Mouse (Mus musculus): ENCODE data around the gene Zfp385a. TPM values are rescaled to one million over a fixed set of nuclear protein-coding genes. Genes with fewer than 3 reads are reported as not detected.

Gene Zfp385a
- 7.7 and 9.0 TPM in 2 replicates for polyA plus RNA-seq (2015; fragmentation: Nextera tagmentation; extraction: Ambion mirVana)

DNA sequence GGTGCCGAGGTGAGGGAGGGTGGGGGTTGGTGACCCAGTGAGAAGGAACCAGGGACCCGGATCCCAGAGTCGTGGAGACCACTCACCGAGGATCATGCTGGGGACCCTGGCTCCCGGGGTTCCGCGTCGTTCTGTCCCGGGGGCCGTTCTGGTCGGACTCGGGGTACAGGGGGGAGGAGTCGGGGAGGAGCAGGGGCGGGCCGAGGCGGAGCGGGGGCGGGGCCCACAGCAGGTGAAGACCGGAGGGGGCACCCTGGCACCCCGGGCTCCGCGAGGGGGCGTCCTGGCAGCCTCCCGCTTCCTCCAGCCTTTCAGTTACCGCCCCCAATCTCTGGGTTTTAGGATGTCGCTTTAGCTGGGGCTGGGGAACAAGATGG lies at the start of gene Zfp385a:
Gene Zfp385a (minus strand): TSS at position 133 of the 377 bp plus-strand sequence.
- ATAC-seq (ENCODE audit: borderline replicate concordance, extremely low read depth, low FRiP score, low TSS enrichment) = peak; percentile 52; the same call in 1 of the 2 replicates
- H3K27ac ChIP-seq = no peak within 1 kb of the TSS
- peaks cover 12% of the 10 kb centered on the region for H3K36me3 ChIP-seq
- peaks cover 59% of the 10 kb centered on the region for H3K27me3 ChIP-seq
- no peaks in the 10 kb centered on the region for H3K9me3 ChIP-seq
- peak within 1 kb of the TSS; percentile 50 for H3K4me3 ChIP-seq
- peak within 1 kb of the TSS; percentile 87 for H3K4me2 ChIP-seq
- peak within 1 kb of the TSS; percentile 37; the same call in 1 of the 2 replicates for H3K9ac ChIP-seq
- H3K4me1 ChIP-seq = peaks cover 13% of the 10 kb centered on the region
- WGBS = under 1% methylated on average over 26 of the region's 26 CpGs

DNA sequence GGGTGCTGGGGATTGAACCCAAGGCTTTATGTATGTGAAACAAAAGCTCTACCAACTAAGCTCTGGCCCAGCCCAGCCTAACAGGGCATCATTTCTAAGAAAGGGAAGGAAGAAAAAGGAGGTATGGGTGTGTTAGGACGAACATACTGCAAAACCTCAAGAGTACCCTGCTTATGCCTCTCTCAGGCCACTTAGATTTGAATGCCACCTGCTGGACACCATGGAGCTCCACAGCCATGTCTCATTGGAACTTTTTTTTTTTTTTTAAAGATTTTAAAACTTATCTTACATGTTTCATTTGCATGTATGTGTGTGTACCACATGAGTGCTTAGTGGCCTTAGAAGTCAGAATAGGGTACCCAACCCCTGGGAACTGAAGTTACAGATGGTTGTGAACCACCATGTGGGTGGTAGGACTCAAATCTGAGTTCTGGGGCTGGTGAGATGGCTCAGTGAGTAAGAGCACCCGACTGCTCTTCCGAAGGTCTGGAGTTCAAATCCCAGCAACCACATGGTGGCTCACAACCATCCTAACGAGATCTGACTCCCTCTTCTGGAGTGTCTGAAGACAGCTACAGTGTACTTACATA lies 48.8 kb upstream of the Zfp385a start:
- Histone ChIP-seq H3K4me1 (0 out of 2 replicates have a peak, but pooled peaks cover 3% of the 10 kb centered on the region), H3K27me3 (no peaks in the 10 kb centered on the region), H3K4me3 (no peak overlapping the region), H3K36me3 (no peaks in the 10 kb centered on the region), H3K9me3 (no peaks in the 10 kb centered on the region), H3K9ac (no peak overlapping the region), H3K4me2 (no peak overlapping the region), H3K27ac (no peak overlapping the region)
- 47% methylated on average over 4 of the region's 4 CpGs for WGBS
- no peak for ATAC-seq (ENCODE audit: borderline replicate concordance, extremely low read depth, low FRiP score, low TSS enrichment)

DNA sequence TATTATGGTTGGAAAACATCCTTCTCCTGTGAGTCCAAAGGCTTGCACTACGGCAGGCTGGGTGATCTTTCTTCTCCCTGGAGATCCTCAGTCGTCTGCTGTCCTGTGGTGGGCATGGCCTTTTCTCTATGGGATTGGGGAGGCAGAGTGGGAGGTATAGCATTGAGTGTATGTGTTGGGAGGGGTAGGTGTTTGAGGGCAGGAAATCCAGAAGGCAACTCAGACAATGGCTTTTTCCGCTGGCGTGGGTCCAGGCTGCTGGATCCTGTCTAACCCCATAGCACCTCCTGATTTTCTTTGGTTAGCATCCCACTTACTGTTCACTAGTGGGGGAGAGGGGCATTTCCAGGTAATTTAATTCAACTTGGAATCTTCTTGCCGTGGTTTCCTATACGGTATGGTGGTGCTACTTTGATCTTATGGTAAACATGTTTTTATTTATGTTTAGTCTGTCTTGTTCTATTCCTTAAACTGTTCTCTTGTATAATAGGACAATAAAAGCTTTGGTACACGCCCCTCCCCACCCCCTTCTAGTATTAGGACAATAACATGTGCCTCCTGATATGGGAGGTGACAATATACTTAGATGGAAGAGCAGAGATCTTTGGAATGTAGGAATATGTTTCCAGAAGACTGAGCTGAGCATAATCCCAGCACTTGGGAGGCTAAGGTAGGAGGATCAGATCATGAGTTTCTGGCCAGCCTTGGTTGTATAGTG lies 44.0 kb upstream of the Zfp385a start:
- H3K36me3 ChIP-seq = no peaks in the 10 kb centered on the region
- H3K4me2 ChIP-seq = peak overlapping the region; percentile 29
- WGBS = 55% methylated on average over 7 of the region's 7 CpGs
- peak; percentile 75; the same call in 1 of the 2 replicates for ATAC-seq (ENCODE audit: borderline replicate concordance, extremely low read depth, low FRiP score, low TSS enrichment)
- H3K4me3 ChIP-seq = peak overlapping the region; percentile 13; the same call in 1 of the 2 replicates
- no peaks in the 10 kb centered on the region for H3K9me3 ChIP-seq
- no peaks in the 10 kb centered on the region for H3K27me3 ChIP-seq
- H3K27ac ChIP-seq = peak overlapping the region; percentile 73
- H3K9ac ChIP-seq = no peak overlapping the region
- peaks cover 16% of the 10 kb centered on the region for H3K4me1 ChIP-seq

DNA sequence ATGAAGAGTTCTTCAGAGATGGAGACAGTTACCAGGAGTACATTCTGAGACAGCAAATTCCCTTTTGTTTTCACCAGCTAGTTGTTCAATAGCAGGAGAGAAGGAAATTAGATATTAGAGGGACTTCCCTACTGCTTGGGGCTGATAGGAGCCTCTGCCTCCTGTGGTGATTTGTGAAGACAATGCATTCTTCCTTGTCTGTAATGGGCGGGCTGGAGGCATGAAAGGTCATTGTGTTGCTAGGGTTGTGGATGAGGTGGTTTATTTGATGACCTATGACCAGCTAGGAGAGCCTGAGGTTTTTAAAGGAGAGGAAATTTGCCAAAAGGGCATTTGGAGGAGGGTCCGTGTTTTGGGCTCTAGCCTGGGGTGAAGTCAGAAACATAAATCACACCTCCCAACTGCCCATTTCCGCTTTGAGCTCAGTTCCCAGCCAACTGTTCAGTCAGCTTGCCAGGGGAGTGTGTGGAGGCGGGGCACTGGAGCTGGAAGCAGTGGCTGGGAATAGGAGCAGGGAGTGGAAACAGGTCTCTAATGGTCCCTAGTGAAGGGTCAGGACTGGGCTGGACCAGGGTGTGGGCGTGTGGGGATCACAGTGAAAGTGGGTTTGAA lies 43.0 kb upstream of the Zfp385a start:
- no peaks in the 10 kb centered on the region for H3K27me3 ChIP-seq
- peak overlapping the region; percentile 73 for H3K27ac ChIP-seq
- peak; percentile 76 for ATAC-seq (ENCODE audit: borderline replicate concordance, extremely low read depth, low FRiP score, low TSS enrichment)

DNA sequence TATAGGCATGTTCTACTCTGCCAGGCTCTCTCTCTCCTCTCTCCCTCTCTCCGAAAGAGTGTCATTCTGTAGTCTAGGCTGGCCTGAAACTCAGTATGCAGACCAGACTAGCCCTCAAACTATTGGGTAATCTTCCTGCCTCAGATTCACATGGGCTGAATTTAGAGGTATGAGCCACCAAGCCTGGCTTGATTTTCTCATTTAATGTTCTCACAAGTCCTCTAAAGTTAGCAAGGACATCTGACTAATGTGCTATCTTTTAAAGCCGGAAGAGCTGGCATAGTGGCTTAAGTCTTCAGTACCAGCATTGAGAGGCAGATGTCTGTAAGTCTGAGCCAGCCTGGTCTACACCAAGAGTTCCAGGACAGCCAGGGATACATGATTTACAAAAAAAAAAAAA lies 42.2 kb upstream of the Zfp385a start:
- Histone ChIP-seq H3K4me2 (no peak overlapping the region), H3K9me3 (no peaks in the 10 kb centered on the region), H3K27ac (no peak overlapping the region), H3K4me1 (peaks cover 25% of the 10 kb centered on the region), H3K9ac (no peak overlapping the region), H3K4me3 (no peak overlapping the region), H3K27me3 (no peaks in the 10 kb centered on the region), H3K36me3 (no peaks in the 10 kb centered on the region)
- WGBS = 74% methylated on average over 2 of the region's 2 CpGs
- ATAC-seq (ENCODE audit: borderline replicate concordance, extremely low read depth, low FRiP score, low TSS enrichment) = no peak

More for the DNA sequence above, 43.0 kb upstream of the Zfp385a start:
- Histone ChIP-seq H3K9ac (no peak overlapping the region), H3K9me3 (no peaks in the 10 kb centered on the region), H3K4me1 (peaks cover 23% of the 10 kb centered on the region), H3K36me3 (no peaks in the 10 kb centered on the region), H3K4me2 (peak overlapping the region; percentile 29), H3K4me3 (0 out of 2 replicates have a peak overlapping the region, but pooled peaks have one; percentile 13)
- 27% methylated on average over 5 of the region's 5 CpGs for WGBS

DNA sequence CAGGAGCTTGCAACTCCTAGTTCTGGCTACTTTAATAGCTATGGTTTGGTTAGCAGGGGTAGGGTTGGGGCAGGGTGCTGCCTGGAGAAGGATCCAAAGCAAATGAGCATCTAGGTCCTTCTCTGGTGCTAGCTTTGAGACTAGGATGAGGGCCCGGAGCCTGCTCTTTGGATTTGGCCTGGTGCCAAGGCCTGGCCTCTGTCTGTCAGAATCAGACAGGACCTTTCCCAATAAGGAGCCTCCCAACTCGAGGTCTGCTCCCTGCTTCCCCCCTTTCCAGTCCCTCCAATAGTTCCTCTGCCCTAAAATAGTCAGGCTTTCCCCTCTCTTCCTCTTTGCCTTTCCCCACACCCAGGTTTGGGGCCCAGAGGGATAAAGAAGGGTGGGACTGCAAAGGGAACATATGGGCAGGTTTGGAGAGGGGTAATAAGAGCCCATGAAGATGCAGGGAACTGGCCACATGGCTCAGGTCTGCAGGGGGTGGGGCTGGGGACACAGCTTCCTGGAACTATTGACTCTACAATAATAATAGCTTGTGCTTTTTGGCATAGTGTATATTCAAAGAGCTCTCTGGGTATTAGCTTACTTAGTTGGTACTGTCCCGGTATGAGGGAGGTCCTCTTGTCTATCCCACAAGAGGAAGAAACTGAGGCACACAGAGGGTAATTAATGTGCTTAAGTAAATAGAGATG lies 38.9 kb upstream of the Zfp385a start:
- Histone ChIP-seq H3K27me3 (no peaks in the 10 kb centered on the region), H3K4me3 (no peak overlapping the region), H3K4me1 (peaks cover 30% of the 10 kb centered on the region), H3K27ac (peak overlapping the region; percentile 51; the same call in 1 of the 2 replicates), H3K9ac (no peak overlapping the region), H3K4me2 (no peak overlapping the region), H3K36me3 (no peaks in the 10 kb centered on the region), H3K9me3 (no peaks in the 10 kb centered on the region)
- WGBS = 36% methylated on average over 3 of the region's 3 CpGs
- peak; percentile 26 for ATAC-seq (ENCODE audit: borderline replicate concordance, extremely low read depth, low FRiP score, low TSS enrichment)

DNA sequence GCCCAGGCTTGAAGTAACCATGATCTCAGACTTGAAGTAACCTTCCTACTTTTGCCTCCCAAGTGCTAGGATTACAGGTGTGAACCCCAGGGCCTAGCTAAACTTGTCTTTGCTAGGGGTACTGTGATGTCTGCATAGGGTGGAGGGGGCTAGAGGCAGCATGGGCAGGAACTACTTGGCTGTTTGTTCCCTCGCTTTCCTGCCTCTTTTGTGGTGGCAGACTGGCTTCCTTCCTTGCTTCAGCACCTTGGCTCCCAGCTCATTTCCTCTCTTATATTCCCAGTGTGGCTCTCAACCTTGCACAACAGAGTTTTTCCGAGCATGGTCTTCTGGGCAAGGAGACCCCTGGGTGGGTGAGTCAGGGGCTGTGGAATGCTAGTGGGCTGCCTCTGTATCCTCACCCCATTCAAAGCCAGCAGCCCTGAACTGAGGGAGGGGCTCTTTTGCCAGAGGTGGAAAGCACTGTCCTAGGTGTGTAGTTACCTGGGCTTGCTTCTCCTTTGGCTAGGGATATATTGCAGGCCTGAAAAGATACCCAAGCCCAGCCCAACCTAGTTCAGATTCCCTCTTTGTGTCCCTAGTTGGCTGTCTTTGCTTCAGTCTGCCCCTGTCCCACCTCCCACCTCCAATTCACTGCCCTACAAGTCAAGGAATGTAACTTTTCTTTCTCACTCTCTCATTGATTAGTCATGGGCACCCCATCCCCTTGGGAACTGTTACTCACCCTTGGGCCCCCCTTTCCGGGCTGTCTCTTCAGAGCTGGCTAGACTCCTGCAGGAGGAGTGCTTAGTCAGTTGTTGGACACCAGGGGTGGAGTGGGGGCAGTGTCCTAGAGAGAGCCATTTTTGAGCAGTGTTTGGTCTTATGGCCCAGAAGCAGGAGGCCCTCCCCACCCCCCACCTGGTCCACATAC lies 38.1 kb upstream of the Zfp385a start:
- H3K4me3 ChIP-seq = no peak overlapping the region
- no peaks in the 10 kb centered on the region for H3K36me3 ChIP-seq
- ATAC-seq (ENCODE audit: borderline replicate concordance, extremely low read depth, low FRiP score, low TSS enrichment) = peak; percentile 51
- H3K27ac ChIP-seq = peak overlapping the region; percentile 51; the same call in 1 of the 2 replicates
- peaks cover 22% of the 10 kb centered on the region for H3K4me1 ChIP-seq
- no peaks in the 10 kb centered on the region for H3K9me3 ChIP-seq
- H3K4me2 ChIP-seq = no peak overlapping the region
- no peaks in the 10 kb centered on the region for H3K27me3 ChIP-seq
- no peak overlapping the region for H3K9ac ChIP-seq
- 54% methylated on average over 3 of the region's 3 CpGs for WGBS

DNA sequence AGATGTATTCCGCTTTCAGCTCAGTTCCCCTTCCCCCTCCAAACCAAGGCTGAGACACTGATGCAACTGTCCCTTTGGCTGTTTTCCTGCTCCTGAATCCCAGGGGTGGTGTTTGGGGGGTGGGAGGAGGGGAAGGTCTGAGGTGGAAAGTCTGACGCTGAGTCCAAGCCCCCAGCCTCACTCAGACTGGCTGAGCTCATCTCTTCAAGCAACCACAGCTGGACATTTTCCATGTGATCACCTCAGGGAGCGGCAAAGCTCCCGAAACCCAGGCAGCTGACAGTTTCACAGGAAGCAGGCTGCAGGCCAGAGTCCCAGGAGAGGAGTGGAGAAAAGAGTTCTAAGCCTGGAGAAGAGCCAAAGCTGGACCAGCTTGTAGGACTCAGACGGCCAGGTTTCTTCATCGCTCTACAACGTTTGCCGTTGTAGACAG lies 37.0 kb upstream of the Zfp385a start:
- Histone ChIP-seq H3K27ac (peak overlapping the region; percentile 51; the same call in 1 of the 2 replicates), H3K9me3 (no peaks in the 10 kb centered on the region), H3K36me3 (no peaks in the 10 kb centered on the region), H3K27me3 (no peaks in the 10 kb centered on the region), H3K9ac (no peak overlapping the region), H3K4me2 (no peak overlapping the region), H3K4me3 (no peak overlapping the region), H3K4me1 (peaks cover 17% of the 10 kb centered on the region)
- WGBS = 30% methylated on average over 8 of the region's 8 CpGs
- no peak for ATAC-seq (ENCODE audit: borderline replicate concordance, extremely low read depth, low FRiP score, low TSS enrichment)

DNA sequence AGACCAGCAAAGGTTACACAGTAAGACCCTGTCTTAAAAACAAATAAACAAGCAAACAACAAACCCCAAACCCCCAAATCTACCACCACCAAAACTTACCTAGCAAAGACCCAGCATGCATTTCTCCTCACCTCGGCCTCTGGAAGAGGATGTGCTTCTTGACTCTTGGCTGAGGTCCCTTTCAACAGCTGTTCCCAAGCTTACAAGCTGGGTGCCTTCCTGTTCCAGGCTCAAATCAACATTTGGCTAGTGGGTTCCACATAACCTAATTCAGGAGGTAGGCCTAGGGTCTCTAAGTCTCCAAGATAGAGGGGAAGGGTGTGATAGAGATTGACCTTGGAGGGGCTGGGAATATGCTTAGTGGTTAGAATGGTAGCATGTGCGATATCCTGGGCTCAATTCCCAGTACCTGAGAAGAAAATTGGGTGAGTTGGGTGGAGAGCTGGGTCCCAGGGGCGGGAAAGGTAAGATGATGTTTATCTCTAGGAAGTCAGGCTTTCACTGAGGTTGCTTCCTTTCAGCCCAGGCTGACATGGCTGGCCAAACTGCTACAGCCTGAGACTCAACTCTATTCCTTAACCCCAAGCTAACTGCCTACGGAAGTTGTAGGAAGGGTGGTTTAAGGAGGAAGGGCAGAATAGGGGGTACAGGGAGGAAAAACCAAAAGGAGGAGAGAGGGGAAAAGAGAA lies 35.4 kb upstream of the Zfp385a start:
- no peak for ATAC-seq (ENCODE audit: borderline replicate concordance, extremely low read depth, low FRiP score, low TSS enrichment)
- no peak overlapping the region for H3K4me2 ChIP-seq

DNA sequence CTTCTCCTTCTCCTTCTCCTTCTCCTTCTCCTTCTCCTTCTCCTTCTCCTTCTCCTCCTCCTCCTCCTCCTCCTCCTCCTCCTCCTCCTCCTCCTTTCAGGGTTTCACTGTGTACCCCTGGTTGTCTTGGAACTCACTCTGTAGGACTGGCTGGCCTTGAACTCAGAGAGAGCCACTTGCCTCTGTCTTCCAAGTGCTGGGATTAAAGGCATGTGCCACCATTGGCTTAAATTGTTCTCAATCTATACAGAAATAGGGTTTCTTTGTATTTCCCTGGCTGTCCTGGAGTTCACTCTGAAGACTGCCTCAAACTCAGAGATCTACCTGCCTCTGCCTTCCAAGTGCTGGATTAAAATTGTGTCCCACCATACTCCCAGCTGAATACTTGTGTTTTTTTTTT lies 32.6 kb upstream of the Zfp385a start:
- Histone ChIP-seq H3K4me2 (no peak overlapping the region), H3K4me3 (no peak overlapping the region), H3K27me3 (no peaks in the 10 kb centered on the region), H3K27ac (no peak overlapping the region), H3K9me3 (no peaks in the 10 kb centered on the region), H3K36me3 (no peaks in the 10 kb centered on the region), H3K9ac (no peak overlapping the region), H3K4me1 (0 out of 2 replicates have a peak, but pooled peaks cover 10% of the 10 kb centered on the region)
- ATAC-seq (ENCODE audit: borderline replicate concordance, extremely low read depth, low FRiP score, low TSS enrichment) = no peak

More for the DNA sequence above, 35.4 kb upstream of the Zfp385a start:
- H3K9ac ChIP-seq = no peak overlapping the region
- no peak overlapping the region for H3K27ac ChIP-seq
- H3K36me3 ChIP-seq = no peaks in the 10 kb centered on the region
- no peaks in the 10 kb centered on the region for H3K9me3 ChIP-seq
- H3K4me3 ChIP-seq = no peak overlapping the region
- 74% methylated on average over 4 of the region's 4 CpGs for WGBS
- no peaks in the 10 kb centered on the region for H3K27me3 ChIP-seq
- peaks cover 17% of the 10 kb centered on the region for H3K4me1 ChIP-seq

Measured in lung, embryonic 15.5 days (tissue).